Mouse (Mus musculus) midbrain, postnatal 0 days (tissue): Measurements from ENCODE around the gene March6. TPM values are rescaled to one million over a fixed set of nuclear protein-coding genes. Genes with fewer than 3 reads are reported as not detected.

Experiments used
- ATAC-seq: fragments of 200-750 bp; cut with Nextera tagmentation; 2 replicates; pipeline ENCODE4 v1.8.0; 2017; ENCODE audit warnings: moderate number of reproducible peaks, mild to moderate bottlenecking, moderate TSS enrichment, moderate library complexity; ENCODE audit not compliant: low FRiP score
- DNase-seq: peaks from one replicate; pipeline ENCODE4 v3.0.0-alpha.2; 2015; ENCODE audit warnings: low spot score
- H3K27ac ChIP-seq: fragments of 300-500 bp; sonication (generic); 2 replicates; pipeline ENCODE4 v1.5.1; 2014; ENCODE audit warnings: low read depth, mild to moderate bottlenecking, low read length, mixed read lengths
- H3K27me3 ChIP-seq: fragments of 300-500 bp; sonication (generic); 2 replicates; pipeline ENCODE4 v1.6.1; 2014; ENCODE audit warnings: low read length, control low read depth, mixed read lengths; ENCODE audit not compliant: insufficient read depth
- H3K36me3 ChIP-seq: fragments of 300-500 bp; sonication (generic); 2 replicates; pipeline ENCODE4 v1.6.1; 2014; ENCODE audit warnings: low read length, control low read depth, mixed read lengths; ENCODE audit not compliant: insufficient read depth
- H3K4me1 ChIP-seq: fragments of 300-500 bp; sonication (generic); 2 replicates; pipeline ENCODE4 v1.6.1; 2014; ENCODE audit warnings: mild to moderate bottlenecking, control low read depth, antibody characterized with exemption, low read length, mixed read lengths; ENCODE audit not compliant: insufficient read depth
- H3K4me2 ChIP-seq: fragments of 300-500 bp; sonication (generic); 2 replicates; pipeline ENCODE4 v1.6.1; 2014; ENCODE audit warnings: low read depth, mild to moderate bottlenecking, low read length, mixed read lengths; ENCODE audit not compliant: poor library complexity, severe bottlenecking
- H3K4me3 ChIP-seq: fragments of 300-500 bp; sonication (generic); 2 replicates; pipeline ENCODE4 v1.5.1; 2014; ENCODE audit warnings: low read depth, mild to moderate bottlenecking, low read length, moderate library complexity
- H3K9ac ChIP-seq: fragments of 300-500 bp; sonication (generic); replicated peaks from 2 replicates; pipeline ENCODE4 v1.6.1; 2014; ENCODE audit warnings: mild to moderate bottlenecking, low read length, moderate library complexity, mixed read lengths; ENCODE audit not compliant: poor library complexity, severe bottlenecking
- H3K9me3 ChIP-seq: fragments of 300-500 bp; sonication (generic); 2 replicates; pipeline ENCODE4 v1.6.1; 2016; ENCODE audit warnings: low read length, control low read depth
- CTCF ChIP-seq: IDR thresholded peaks from 2 replicates; pipeline ENCODE4 v1.5.1; 2016; ENCODE audit warnings: antibody characterized with exemption, mild to moderate bottlenecking
- WGBS: fragments of 180-500 bp; shearing (Covaris S2); extraction: QIAGEN DNeasy Blood & Tissue Kit; methylation state at CpG from one replicate; pipeline ENCODE4 v1.1.7; 2014; 5-methylcytosine and 5-hydroxymethylcytosine counted together
- polyA plus RNA-seq: library from polyadenylated mRNA; unstranded; fragments of >200 nt; fragmentation: Nextera tagmentation; extraction: Ambion mirVana; gene quantifications from 2 replicates; pipeline ENCODE4 v1.2.1, GENCODE M21; 2015
- total RNA-seq: library from RNA; depleted of rRNA; stranded (reverse); fragments of >200 nt; gene quantifications from 2 replicates; pipeline ENCODE4 v1.2.3, GENCODE M21; 2014

March6 gene
- total and polyA plus RNA-seq, 2 experiments from 2014 or later: 72.1 to 198 TPM

GRCm38 (mm10) chr15:31529103-31529502 lies 1.8 kb downstream of the March6 start:
- Histone ChIP-seq H3K9me3 (no peaks in the 10 kb centered on the region), H3K4me2 (peak overlapping the region; percentile 80), H3K27ac (no peak overlapping the region), H3K4me1 (peaks cover 8% of the 10 kb centered on the region; the same call in 1 of the 2 replicates), H3K36me3 (no peaks in the 10 kb centered on the region), H3K9ac (0 out of 2 replicates have a peak overlapping the region, but pooled peaks have one; percentile 29), H3K27me3 (no peaks in the 10 kb centered on the region), H3K4me3 (peak overlapping the region; percentile 92)
- no peak for ATAC-seq
- WGBS: 29% methylated on average over 6 of the region's 6 CpGs
- DNase-seq: no peak
- TF ChIP-seq CTCF: no peak

DNA sequence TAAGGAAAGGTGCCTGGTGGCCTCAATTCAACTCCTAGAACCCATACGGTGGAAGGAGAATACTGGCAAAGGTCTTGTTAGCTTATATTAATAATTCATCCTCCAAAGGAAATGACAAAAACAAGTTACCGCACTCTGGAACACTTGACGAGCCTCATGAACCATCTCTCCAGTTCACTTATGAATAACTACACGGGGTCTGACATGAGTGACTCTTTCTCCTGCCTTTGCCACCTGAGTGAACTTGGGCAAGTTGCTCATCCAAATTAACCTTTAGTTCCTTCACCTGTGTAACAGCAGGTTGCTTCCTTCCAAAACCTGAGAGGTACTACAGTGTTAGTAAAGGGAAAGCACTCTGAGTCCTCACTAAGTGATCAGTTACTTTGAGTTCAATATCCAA lies 2.4 kb downstream of the March6 start:
- H3K4me3 ChIP-seq: no peak overlapping the region
- ATAC-seq: no peak
- no peak overlapping the region for H3K9ac ChIP-seq
- H3K36me3 ChIP-seq: no peaks in the 10 kb centered on the region
- TF ChIP-seq CTCF: no peak
- H3K27me3 ChIP-seq: no peaks in the 10 kb centered on the region
- 94% methylated on average over 4 of the region's 4 CpGs for WGBS
- no peak overlapping the region for H3K27ac ChIP-seq
- no peaks in the 10 kb centered on the region for H3K9me3 ChIP-seq
- H3K4me2 ChIP-seq: no peak overlapping the region
- no peak for DNase-seq
- peaks cover 8% of the 10 kb centered on the region; the same call in 1 of the 2 replicates for H3K4me1 ChIP-seq

- no peak for ATAC-seq
- Histone ChIP-seq H3K4me2 (no peak overlapping the region), H3K4me1 (peaks cover 8% of the 10 kb centered on the region; the same call in 1 of the 2 replicates), H3K36me3 (no peaks in the 10 kb centered on the region), H3K27ac (no peak overlapping the region), H3K9ac (no peak overlapping the region), H3K4me3 (no peak overlapping the region), H3K9me3 (no peaks in the 10 kb centered on the region), H3K27me3 (no peaks in the 10 kb centered on the region)
- no peak for DNase-seq
- WGBS: 94% methylated on average over 1 of the region's 1 CpGs
- no peak for TF ChIP-seq CTCF
Measured at GRCm38 (mm10) chr15:31526463-31526862, 4.4 kb downstream of the March6 start.

GRCm38 (mm10) chr15:31519000-31519399 lies 11.9 kb downstream of the March6 start:
- H3K27ac ChIP-seq: no peak overlapping the region
- DNase-seq (no peak), ATAC-seq (no peak)
- H3K4me3 ChIP-seq: no peak overlapping the region
- H3K9me3 ChIP-seq: no peaks in the 10 kb centered on the region
- no peak overlapping the region for H3K9ac ChIP-seq
- H3K36me3 ChIP-seq: no peaks in the 10 kb centered on the region
- no peak overlapping the region for H3K4me2 ChIP-seq
- no peaks in the 10 kb centered on the region for H3K27me3 ChIP-seq
- no peaks in the 10 kb centered on the region for H3K4me1 ChIP-seq
- WGBS: 70% methylated on average over 5 of the region's 5 CpGs
- no peak for TF ChIP-seq CTCF

- Histone ChIP-seq H3K27ac (no peak overlapping the region), H3K9me3 (no peaks in the 10 kb centered on the region), H3K27me3 (no peaks in the 10 kb centered on the region), H3K4me2 (no peak overlapping the region), H3K36me3 (no peaks in the 10 kb centered on the region), H3K9ac (no peak overlapping the region), H3K4me1 (no peaks in the 10 kb centered on the region), H3K4me3 (no peak overlapping the region)
- ATAC-seq (no peak), DNase-seq (no peak)
- no peak for TF ChIP-seq CTCF
- WGBS: 92% methylated on average over 2 of the region's 2 CpGs
Measured at GRCm38 (mm10) chr15:31518371-31518770, 12.5 kb downstream of the March6 start.

DNA sequence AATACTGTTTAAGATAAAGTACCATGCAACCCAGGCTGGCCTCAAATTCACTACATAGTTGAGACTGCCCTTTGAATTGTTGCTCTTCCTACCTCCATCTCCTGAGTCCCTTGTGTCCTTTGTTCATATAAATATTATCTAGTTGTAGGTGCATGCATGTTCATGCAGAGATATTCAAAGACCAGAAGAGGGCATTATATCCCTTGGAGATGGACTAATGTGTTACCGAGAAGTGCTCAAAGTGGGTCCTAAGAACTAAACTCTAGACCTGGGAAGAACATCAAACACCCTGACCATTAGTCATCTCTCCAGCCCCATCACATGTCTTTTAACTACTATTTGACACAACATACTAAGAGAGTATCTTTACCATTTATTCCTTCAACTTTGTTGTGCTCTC lies 13.7 kb downstream of the March6 start:
- H3K4me2 ChIP-seq: no peak overlapping the region
- DNase-seq (no peak), ATAC-seq (no peak)
- no peaks in the 10 kb centered on the region for H3K27me3 ChIP-seq
- 0 out of 2 replicates have a peak, but pooled peaks have one; percentile 17 for TF ChIP-seq CTCF
- H3K27ac ChIP-seq: no peak overlapping the region
- H3K4me1 ChIP-seq: no peaks in the 10 kb centered on the region
- WGBS: 95% methylated on average over 1 of the region's 1 CpGs
- no peaks in the 10 kb centered on the region for H3K36me3 ChIP-seq
- no peak overlapping the region for H3K4me3 ChIP-seq
- no peak overlapping the region for H3K9ac ChIP-seq
- no peaks in the 10 kb centered on the region for H3K9me3 ChIP-seq
